In genomic region chr7:70643694-70644301, GRCm38 (mm10) we compare ENCODE assay signal across 10 mouse cellular contexts.
DNase-seq lines count a peak whose midpoint lies in the region; ATAC-seq and TF ChIP-seq lines count a peak whose summit lies in the region.
"Had no signal": no experiment of that assay in that cellular context is flagged by ENCODE, and none has a peak within 500 bp of the region (broad histone marks: within the 10 kb centered on the region; RNA-seq: fewer than 3 reads in every experiment).

No protein-coding gene starts in this region.

- peak; percentile 45 for DNase-seq in forebrain, embryonic 10.5 days (ENCODE audit: extremely low spot score, low spot score)
- peak; percentile 13 for DNase-seq in urinary bladder, postnatal 25 days (ENCODE audit: low spot score)
- DNase-seq in urinary bladder, adult 18-20 months (ENCODE audit: low spot score in 2 of 2): no peak
- peak; percentile 89 for DNase-seq in kidney, postnatal 0 days (ENCODE audit: low spot score)
- no peak for DNase-seq in left cerebral cortex, adult 11 months (ENCODE audit: low spot score)
- DNase-seq in thymus, postnatal 10 days (ENCODE audit: low spot score in 2 of 2): no peak
- no peak for DNase-seq in thymus, postnatal 14 days
- DNase-seq: adrenal gland, postnatal 25 days had no signal

- no peaks in the 10 kb centered on the region for H3K9me3 ChIP-seq in forebrain, embryonic 10.5 days
- no peaks in the 10 kb centered on the region for H3K9me3 ChIP-seq in forebrain, embryonic 12.5 days
- H3K9me3 ChIP-seq in kidney, postnatal 0 days (replicated peaks; ENCODE audit: low read length): no peaks in the 10 kb centered on the region

- TF ChIP-seq CTCF in kidney, postnatal 0 days (IDR thresholded peaks at IDR 0.05; ENCODE audit: low read depth): 0 out of 2 replicates have a peak, but pooled peaks have one; percentile 1

- WGBS in forebrain, embryonic 10.5 days: 36% methylated on average over 9 of the region's 9 CpGs
- WGBS in forebrain, embryonic 12.5 days: 35% methylated on average over 9 of the region's 9 CpGs
- WGBS in kidney, postnatal 0 days: 29% methylated on average over 9 of the region's 9 CpGs

- H3K4me2 ChIP-seq in forebrain, embryonic 12.5 days: no peak overlapping the region
- no peak overlapping the region for H3K4me2 ChIP-seq in kidney, postnatal 0 days (ENCODE audit: low read length)

- no peaks in the 10 kb centered on the region for H3K27me3 ChIP-seq in forebrain, embryonic 10.5 days (ENCODE audit: poor library complexity, severe bottlenecking)
- H3K27me3 ChIP-seq in forebrain, embryonic 12.5 days: 0 out of 2 replicates have a peak, but pooled peaks cover 2% of the 10 kb centered on the region
- H3K27me3 ChIP-seq in kidney, postnatal 0 days (ENCODE audit: insufficient read depth, low read length): no peaks in the 10 kb centered on the region

- ATAC-seq in forebrain, embryonic 12.5 days (ENCODE audit: low FRiP score): no peak; the same call in 1 of the 2 replicates
- ATAC-seq in kidney, postnatal 0 days (replicated peaks; ENCODE audit: low FRiP score, low read depth): peak; percentile 92

- 0 out of 2 replicates have a peak overlapping the region, but pooled peaks have one; percentile 0 for H3K27ac ChIP-seq in forebrain, embryonic 10.5 days
- no peak overlapping the region for H3K27ac ChIP-seq in forebrain, embryonic 12.5 days
- peak overlapping the region; percentile 50 for H3K27ac ChIP-seq in kidney, postnatal 0 days
- H3K27ac ChIP-seq: macrophage had no signal

- H3K36me3 ChIP-seq in forebrain, embryonic 10.5 days (replicated peaks): no peaks in the 10 kb centered on the region
- no peaks in the 10 kb centered on the region for H3K36me3 ChIP-seq in forebrain, embryonic 12.5 days (replicated peaks)
- H3K36me3 ChIP-seq in kidney, postnatal 0 days (ENCODE audit: insufficient read depth, low read length): no peaks in the 10 kb centered on the region

- H3K9ac ChIP-seq in forebrain, embryonic 12.5 days: no peak overlapping the region
- H3K9ac ChIP-seq in kidney, postnatal 0 days (ENCODE audit: low read depth, low read length): no peak overlapping the region

- H3K4me3 ChIP-seq in forebrain, embryonic 10.5 days: no peak overlapping the region
- no peak overlapping the region for H3K4me3 ChIP-seq in forebrain, embryonic 12.5 days (replicated peaks)
- no peak overlapping the region for H3K4me3 ChIP-seq in kidney, postnatal 0 days (replicated peaks; ENCODE audit: low read depth, low read length)

- H3K4me1 ChIP-seq in forebrain, embryonic 10.5 days: peaks cover 27% of the 10 kb centered on the region
- H3K4me1 ChIP-seq in forebrain, embryonic 12.5 days: no peaks in the 10 kb centered on the region; the same call in 1 of the 2 replicates
- H3K4me1 ChIP-seq in kidney, postnatal 0 days (replicated peaks; ENCODE audit: insufficient read depth, low read length): 0 out of 2 replicates have a peak, but pooled peaks cover 5% of the 10 kb centered on the region

Comparison
In these comparisons a context has a peak if more than half of its experiments do, and no peak if none do; other contexts are left out.
1. DNase-seq: peak in forebrain, embryonic 10.5 days (single experiment), urinary bladder, postnatal 25 days (single experiment) and kidney, postnatal 0 days (single experiment); none in urinary bladder, adult 18-20 months (0 of 2), left cerebral cortex, adult 11 months (single experiment), thymus, postnatal 10 days (0 of 2) and thymus, postnatal 14 days (single experiment).